8 mouse cellular contexts compared by ENCODE assay signal in the genomic region with DNA sequence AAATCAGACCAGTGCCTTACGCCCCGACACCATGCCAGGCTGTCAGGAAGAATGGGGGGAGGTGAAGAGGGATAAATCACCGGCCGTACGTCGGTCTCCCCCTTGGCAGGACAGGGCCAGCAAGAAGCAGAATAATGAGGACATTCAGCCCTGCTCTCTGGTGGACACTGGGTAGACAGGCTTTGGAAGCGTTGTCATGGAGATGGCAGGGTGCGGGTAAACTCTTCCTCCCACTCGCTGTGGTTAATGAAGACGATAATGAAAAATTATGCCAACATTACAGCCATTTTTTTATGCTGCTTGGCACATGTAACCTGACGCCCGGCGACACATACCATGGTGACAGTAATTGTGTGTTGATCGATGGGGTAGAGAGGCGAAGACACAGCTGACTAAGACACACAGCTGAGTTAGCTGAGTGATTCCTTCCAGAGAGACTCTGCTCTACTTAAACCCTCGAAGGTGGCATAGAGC.
A peak's percentile ranks its signal among the peaks of the same experiment; 100 is the strongest.
DNase-seq lines count a peak whose midpoint lies in the region; ATAC-seq and TF ChIP-seq lines count a peak whose summit lies in the region.

No protein-coding gene starts in this region.

- TF ChIP-seq POLR2A in cerebellum, adult 2 months (IDR thresholded peaks at IDR 0.05; ENCODE audit: borderline replicate concordance, insufficient read depth, low read length) = no peak

- no peaks in the 10 kb centered on the region for H3K9me3 ChIP-seq in midbrain, embryonic 14.5 days (ENCODE audit: control insufficient read depth, low read length)

- H3K4me1 ChIP-seq in cerebellum, adult 2 months (ENCODE audit: control insufficient read depth, insufficient read depth, low read length) = peaks cover 12% of the 10 kb centered on the region
- H3K4me1 ChIP-seq in midbrain, embryonic 14.5 days (ENCODE audit: control insufficient read depth, insufficient read depth, low read length) = peaks cover 24% of the 10 kb centered on the region

- peak; percentile 79 for ATAC-seq in frontal cortex, adult (ENCODE audit: low TSS enrichment)
- peak; percentile 94 for ATAC-seq in midbrain, embryonic 14.5 days (ENCODE audit: low FRiP score, low TSS enrichment)
- ATAC-seq in activated CD4-positive, CD25-positive, alpha-beta regulatory T cell, adult 4 months = no peak

- no peak for TF ChIP-seq CTCF in cerebellum, adult 2 months (IDR thresholded peaks at IDR 0.05; ENCODE audit: borderline replicate concordance, insufficient read depth, low read depth, low read length)

- H3K36me3 ChIP-seq in midbrain, embryonic 14.5 days (ENCODE audit: control insufficient read depth, insufficient read depth, low read length) = no peaks in the 10 kb centered on the region

- H3K4me3 ChIP-seq in cerebellum, adult 2 months (replicated peaks; ENCODE audit: insufficient read depth, low read depth, low read length) = no peak overlapping the region
- no peak overlapping the region for H3K4me3 ChIP-seq in midbrain, embryonic 14.5 days (replicated peaks; ENCODE audit: low read depth, low read length)

- H3K27me3 ChIP-seq in cerebellum, adult 2 months (ENCODE audit: control insufficient read depth, insufficient read depth, low read length) = no peaks in the 10 kb centered on the region
- 0 out of 2 replicates have a peak, but pooled peaks cover 3% of the 10 kb centered on the region for H3K27me3 ChIP-seq in midbrain, embryonic 14.5 days (ENCODE audit: control insufficient read depth, insufficient read depth, low read length)

- DNase-seq in adrenal gland, adult 2 months = peak; percentile 39
- no peak for DNase-seq in adrenal gland, adult 18-20 months (ENCODE audit: low spot score in 2 of 2)
- DNase-seq in cerebellum, adult 2 months = peak; percentile 21 to 50
- peak; percentile 51 to 52 for DNase-seq in left cerebral cortex, adult 9 months (ENCODE audit: low spot score in 2 of 2)
- DNase-seq in midbrain, embryonic 14.5 days = peak; percentile 85
- DNase-seq in urinary bladder, postnatal 4 days (ENCODE audit: low spot score in 2 of 2) = no peak

- 22% methylated on average over 16 of the region's 16 CpGs for WGBS in cerebellum, adult 2 months
- WGBS in midbrain, embryonic 14.5 days = 1% methylated on average over 16 of the region's 16 CpGs

- H3K4me2 ChIP-seq in midbrain, embryonic 14.5 days (ENCODE audit: low read length) = peak overlapping the region; percentile 42

- H3K9ac ChIP-seq in midbrain, embryonic 14.5 days (replicated peaks; ENCODE audit: low read length) = 0 out of 2 replicates have a peak overlapping the region, but pooled peaks have one; percentile 9

- no peak overlapping the region for H3K27ac ChIP-seq in cerebellum, adult 2 months (ENCODE audit: insufficient read depth, low read length)
- peak overlapping the region; percentile 85 for H3K27ac ChIP-seq in midbrain, embryonic 14.5 days (replicated peaks; ENCODE audit: low read depth, low read length)

Comparison
In these comparisons a context has a peak if more than half of its experiments do, and no peak if none do; other contexts are left out.
1. DNase-seq: peak in adrenal gland, adult 2 months (single experiment), cerebellum, adult 2 months (2 of 2), left cerebral cortex, adult 9 months (2 of 2) and midbrain, embryonic 14.5 days (single experiment); none in adrenal gland, adult 18-20 months (0 of 2) and urinary bladder, postnatal 4 days (0 of 2).